Mouse (Mus musculus) thymus, adult 18-20 months (tissue): ENCODE data around the gene Myof.

Experiments used
- DNase-seq, 2 experiments: peaks; one replicate each; pipeline ENCODE4 v3.0.0; 2022; ENCODE audit warnings: mixed read lengths in 2 of 2

Myof gene

GRCm38 (mm10) chr19:37937092-37937491 lies 106.3 kb downstream of the Myof start:
- DNase-seq: no peak

DNA sequence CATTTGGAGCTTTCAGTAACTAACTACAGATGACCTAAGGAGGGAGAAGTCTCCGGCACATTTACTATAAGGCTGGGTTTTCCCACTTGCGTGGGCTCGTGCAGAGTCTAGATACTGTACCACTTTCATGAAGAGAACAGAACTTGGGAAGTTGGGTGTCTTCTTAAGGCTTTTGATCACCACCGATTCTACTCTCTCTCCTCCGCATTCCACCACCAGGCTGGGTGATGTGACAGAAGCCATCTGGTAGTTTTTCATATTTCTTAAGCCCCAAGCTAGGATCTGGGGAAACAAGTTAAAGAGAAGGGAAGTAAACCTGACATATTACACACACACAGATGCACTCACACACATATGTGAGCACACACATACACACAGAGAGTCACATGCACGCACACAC lies 108.7 kb downstream of the Myof start:
- no peak for DNase-seq

- no peak for DNase-seq
Measured at GRCm38 (mm10) chr19:37932198-37932597, 111.2 kb downstream of the Myof start.

GRCm38 (mm10) chr19:37927911-37928310 lies 115.5 kb downstream of the Myof start:
- no peak for DNase-seq

GRCm38 (mm10) chr19:37925323-37925722 lies 118.1 kb downstream of the Myof start:
- no peak for DNase-seq

DNA sequence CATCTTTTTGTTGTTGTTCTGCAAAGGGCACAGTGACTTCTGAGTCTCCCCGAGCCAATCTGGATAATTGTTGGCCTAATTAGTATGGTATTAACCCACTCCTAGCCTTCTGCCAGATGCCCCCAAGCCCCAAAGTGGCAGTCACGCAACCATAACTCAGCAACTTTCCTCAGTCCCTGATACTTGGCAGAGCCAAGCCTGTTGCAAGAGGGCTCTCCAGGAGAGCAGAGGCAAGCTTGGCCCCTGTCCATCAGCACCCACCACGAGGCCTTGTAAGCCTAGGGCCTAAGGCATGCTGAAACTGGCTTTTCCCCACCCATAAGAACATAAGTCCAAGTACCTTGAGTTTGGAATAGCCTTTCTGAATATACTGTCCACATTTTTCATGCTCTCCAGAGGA lies 119.1 kb downstream of the Myof start:
- DNase-seq: no peak

- no peak for DNase-seq
Measured at GRCm38 (mm10) chr19:37921098-37921497, 122.3 kb downstream of the Myof start.

DNA sequence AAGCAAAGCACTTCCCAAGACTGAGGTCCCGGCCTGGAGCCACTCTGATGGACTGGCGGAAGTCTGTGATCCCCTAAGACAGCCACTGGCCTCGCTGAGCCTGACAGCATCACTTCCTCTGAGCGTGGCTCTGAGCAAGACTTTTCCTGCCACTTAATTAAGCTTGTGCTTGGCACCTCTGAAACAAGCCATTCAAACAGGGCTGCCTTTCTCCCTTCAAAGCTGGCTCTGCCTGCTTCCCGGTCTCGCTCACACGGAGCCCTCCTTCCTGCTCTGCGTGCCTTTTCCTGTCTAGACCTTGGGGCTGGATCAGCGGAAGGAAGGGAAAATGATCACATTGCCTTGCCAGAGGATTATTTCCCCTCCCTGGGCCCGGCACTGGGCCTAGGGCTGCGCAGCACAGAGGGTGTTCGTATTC lies 124.9 kb downstream of the Myof start:
- no peak for DNase-seq

DNA sequence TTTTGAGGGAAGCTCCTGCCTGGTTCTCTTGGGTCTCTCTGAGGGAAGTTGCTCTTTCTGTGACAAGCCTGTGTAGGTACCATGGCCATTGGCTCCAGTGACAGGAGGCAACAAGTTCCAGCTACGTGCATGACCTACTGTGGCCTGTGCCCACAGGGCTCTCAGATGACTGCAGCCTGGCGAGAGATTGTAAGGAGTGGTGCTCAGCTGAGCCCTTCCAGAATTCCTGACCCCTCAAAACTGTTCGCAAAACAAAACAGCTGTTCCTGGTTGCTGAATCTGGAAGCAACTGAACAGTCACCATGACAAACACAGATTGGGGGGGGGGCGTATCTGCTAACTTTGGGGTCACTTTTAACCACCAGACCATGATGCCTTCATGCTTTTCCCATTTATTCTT lies 129.1 kb downstream of the Myof start:
- no peak for DNase-seq

GRCm38 (mm10) chr19:37912501-37912900 lies 130.9 kb downstream of the Myof start:
- DNase-seq: no peak

- no peak for DNase-seq
Measured at GRCm38 (mm10) chr19:37909830-37910261, 133.5 kb downstream of the Myof start.

GRCm38 (mm10) chr19:37907451-37908320 lies 135.7 kb downstream of the Myof start:
- no peak for DNase-seq

- no peak for DNase-seq
Measured at GRCm38 (mm10) chr19:37906916-37907315, 136.5 kb downstream of the Myof start.

- DNase-seq: no peak
Measured at GRCm38 (mm10) chr19:37896081-37896480, 147.3 kb downstream of the Myof start.

DNA sequence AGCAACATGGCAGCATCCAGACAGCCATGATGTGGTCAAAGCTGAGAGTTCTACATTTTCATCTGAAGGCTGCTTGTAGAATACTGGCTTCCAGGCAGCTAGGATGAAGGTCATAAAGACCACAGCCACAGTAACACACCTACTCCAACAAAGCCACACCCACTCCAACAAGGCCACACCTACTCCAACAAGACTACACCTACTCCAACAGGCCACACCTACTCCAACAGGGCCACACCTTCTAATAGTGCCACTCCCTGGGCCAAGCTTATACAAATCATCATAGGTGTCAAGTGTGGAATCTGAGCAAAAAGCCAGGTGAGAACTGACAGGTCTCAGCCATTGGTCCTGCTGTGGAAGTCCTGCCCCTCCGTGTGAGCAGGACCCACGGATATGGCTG lies 152.4 kb downstream of the Myof start:
- no peak for DNase-seq

DNA sequence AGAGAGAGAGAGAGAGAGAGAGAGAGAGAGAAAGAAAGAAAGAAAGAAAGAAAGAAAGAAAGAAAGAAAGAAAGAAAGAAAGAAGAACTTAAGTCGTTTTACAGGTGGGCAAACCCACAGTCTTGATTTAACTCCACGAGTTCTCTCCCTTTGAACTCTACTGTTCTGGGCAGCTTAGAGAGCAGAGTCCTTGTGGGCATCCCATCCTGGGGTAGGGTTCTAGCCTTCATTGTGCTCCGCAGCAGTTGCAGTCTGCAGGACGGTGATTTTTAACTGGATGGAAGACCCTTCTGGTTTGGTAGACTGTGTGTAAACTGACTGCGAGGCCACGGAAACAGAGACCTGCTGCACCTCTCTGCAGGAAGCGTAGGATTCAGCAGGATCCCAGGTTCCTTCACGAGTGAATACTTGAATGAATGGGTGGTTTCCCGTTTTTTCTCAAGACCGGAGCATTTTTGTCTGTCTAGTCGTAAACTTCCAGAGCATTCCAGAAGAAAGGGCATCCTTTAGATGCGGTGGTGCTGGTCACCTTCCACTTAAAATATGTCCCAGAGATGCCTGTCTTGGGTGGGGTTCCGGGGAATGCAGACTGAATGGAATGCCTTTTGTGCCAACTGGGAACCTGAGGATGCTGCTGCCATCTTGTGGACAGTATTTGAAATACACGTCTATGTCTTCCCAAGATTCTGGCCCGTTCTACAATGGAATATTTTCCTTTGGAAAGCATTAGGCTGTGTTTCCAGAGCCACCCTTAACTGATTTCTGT lies 156.8 kb downstream of the Myof start:
- DNase-seq: no peak

DNA sequence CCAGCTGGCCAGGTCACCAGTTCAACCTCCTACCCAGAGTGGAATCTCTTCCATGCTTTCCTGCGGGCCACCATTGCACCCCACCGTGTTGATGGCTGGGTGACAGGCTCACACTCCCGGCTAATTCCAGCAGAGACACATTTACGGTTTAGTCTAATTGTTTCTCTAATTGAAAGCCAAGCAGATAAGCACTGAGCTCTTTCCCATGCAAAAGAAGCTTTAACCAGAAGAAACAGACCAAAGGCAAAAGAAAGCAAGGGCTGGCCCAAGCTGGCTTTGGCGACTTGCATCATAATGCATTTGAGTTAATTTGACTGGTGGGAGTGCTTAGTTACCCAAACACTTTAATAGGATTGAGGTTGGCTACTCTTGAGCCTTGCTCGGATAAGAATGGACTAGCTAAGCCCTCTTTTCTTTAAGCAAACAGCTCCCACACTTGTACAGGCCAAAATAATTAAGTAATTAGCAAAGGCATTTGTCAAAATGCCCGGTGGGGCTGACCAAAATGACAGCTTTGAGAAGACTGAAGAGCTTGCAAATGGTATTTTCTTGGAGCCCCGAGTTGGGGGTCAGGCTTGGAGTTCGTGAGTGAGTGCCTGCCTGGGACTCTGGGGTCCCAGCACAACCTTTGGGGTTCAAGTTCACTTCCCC lies 161.8 kb downstream of the Myof start:
- no peak for DNase-seq

DNA sequence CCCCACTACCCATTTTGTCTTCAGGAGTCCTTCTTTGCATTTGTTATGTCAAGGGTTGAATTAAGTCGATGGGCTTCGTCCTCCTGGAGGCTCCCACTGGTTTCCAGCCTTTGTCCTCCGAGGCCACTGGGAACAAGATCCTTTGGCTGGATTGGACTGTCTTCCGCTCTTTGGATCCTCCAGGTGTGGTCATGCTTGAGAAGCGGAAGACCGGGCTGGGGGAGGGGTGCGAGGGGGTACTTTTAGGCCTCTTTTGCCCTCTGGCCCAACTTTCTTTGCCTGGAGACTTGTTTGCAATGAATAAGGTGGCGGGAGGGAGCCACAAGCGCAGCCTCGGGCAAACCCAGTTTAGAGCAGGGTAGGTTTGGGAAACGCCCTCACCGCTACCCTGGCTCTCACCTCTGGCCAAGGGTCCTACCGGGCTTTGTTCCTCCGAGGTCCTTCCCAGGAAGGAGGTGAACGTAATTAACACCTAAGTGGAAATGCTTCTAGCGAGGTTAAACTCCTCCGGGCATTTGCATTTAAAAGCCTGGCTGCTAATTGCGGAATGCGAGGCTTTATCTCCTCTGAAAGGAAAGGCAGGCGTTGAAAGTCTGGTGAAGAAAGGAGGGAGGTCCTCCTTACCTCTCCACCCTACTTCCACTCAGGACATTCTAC lies 165.7 kb downstream of the Myof start:
- DNase-seq: no peak

DNA sequence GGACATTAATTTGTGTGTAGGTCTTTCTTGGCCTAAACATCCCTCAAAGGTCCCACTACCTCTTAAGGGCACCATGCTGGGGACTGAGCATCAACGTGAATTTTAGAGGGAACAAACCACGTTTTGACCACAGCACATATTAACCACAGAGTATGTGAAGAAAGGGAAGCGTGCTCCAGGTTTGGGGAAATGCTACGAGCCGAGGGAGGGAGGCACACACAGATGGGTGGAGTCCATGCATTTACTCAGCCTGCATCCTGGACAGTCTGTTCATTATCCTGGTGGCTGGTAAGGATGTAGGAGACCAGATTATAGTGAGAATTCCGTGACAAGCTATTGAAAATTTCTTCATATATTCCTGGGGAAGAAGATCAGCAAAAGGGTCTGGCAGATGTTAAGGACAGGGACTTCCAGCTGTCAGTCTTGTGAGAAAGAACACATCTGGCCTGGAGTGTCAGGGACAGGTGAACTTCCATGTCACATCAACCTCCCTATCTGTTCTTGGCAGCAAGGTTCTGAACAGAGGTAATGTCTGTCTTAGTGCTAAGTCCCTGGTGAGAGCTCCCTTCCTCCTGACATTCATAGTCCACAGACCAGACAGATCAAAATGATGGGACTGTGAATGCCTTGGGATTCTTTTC lies 166.7 kb downstream of the Myof start:
- DNase-seq: no peak

- DNase-seq: no peak
Measured at GRCm38 (mm10) chr19:37873499-37873898, 169.9 kb downstream of the Myof start.

DNA sequence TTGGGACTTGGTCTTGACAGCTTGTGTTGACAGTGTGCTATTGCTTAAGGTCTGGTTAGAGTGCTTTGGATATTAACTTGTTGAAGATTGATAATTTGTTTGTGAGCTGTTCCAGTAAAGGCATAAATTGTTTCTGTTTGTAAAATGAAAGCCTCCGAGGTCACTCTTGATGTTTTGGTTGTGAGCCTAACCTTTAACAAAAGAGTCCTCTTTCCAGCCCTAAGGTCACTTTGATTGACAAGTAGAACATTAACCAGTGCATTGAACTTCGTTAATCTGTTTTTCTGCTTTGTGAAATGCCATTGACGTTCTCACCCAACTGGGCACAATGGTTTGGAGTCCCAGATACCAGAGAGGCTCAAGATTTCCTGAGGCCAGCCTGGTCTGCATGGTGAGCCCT lies 175.8 kb downstream of the Myof start:
- DNase-seq: no peak

DNA sequence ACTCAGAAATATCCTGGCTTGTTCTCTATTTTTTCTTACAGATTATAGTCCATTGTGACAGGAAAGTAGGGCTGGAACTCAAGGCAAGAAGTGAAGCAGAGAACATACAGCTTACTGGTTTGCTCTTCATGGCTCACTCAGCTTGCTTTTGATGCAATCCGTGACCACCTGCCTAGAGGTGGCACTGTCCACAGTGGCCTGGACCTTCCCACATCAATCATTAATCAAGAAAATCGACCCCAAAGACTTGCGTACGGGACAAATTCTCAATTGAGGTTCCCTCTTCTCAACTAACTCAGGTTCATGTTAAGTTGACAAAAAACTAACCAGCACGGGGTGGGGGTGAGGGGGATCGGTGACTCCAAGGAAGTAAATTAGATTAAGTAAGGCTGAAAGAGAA lies 176.4 kb downstream of the Myof start:
- DNase-seq: no peak

DNA sequence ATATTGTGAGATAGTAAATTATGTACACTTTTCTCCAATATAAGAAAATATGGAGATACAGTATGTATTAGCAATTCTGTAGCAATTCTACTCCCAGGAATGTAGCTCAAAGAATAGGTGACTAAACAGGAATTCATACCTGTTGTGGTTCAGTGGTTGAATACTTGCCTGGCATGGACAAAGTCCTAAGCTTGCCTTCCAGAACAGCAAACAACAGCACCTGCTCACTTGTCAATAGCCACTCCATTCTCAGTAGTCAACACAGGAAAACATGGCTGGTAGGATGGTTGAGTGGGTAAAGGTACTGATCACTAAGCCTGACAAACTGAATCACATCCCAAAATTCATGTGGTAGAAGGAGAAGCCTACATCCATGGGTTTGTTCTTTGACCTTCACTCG lies 182.2 kb downstream of the Myof start:
- DNase-seq: no peak
